Mouse (Mus musculus): ENCODE measurements around the gene Tle4. TPM values are rescaled to one million over a fixed set of nuclear protein-coding genes. Genes with fewer than 3 reads are reported as not detected.

Tle4 gene
- polyA plus RNA-seq, 1 experiment from 2014 or later = 27.2 TPM

DNA sequence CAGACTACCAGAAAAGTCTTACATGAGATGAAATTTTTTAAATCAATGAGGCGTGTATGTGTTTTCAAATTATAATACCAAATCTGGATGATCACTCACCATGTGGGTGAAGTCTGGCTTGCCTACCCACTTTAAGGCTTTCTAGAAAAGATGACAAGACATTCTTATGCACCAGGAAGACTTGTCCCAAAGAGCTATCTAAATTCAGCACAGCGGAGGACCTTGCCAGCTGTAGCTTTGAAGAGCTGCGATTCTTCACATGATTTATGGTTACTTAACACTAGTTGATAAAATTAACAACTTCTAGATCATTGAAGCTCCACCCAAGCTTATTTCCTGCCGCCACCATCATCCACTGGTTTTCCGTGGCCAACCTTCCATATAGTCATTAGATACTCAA, 176.2 kb downstream of the Tle4 start:
- Histone ChIP-seq H3K4me2 (replicated peaks) (no peak overlapping the region), H3K27me3 (no peaks in the 10 kb centered on the region), H3K4me3 (no peak overlapping the region), H3K36me3 (no peaks in the 10 kb centered on the region), H3K9me3 (no peaks in the 10 kb centered on the region), H3K4me1 (no peaks in the 10 kb centered on the region), H3K9ac (no peak overlapping the region), H3K27ac (no peak overlapping the region)
- 92% methylated on average over 5 of the region's 5 CpGs for WGBS
- no peak for ATAC-seq (ENCODE audit: insufficient number of reproducible peaks, insufficient read depth, low FRiP score, low TSS enrichment)

DNA sequence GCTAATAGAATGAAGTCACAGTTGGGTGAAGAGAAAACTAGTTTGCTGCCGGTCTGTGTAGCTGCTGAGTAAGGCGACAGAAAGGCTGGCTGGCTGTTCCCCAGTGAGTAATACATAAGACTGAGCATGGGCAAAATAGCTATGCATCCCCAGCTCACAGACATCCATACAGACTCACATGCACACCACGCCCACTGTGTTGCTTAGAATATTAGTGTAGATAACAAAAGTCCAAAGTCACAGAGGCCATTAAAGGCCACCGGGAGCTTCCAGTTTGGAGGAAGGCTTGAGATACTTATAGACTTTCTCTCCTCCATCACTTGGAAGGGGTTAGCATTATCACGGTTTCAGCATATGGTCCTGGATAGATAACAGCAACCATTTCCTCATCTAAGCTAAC, 178.0 kb downstream of the Tle4 start:
- Histone ChIP-seq H3K27me3 (no peaks in the 10 kb centered on the region), H3K27ac (no peak overlapping the region), H3K4me1 (peaks cover 3% of the 10 kb centered on the region; the same call in 1 of the 2 replicates), H3K4me3 (no peak overlapping the region), H3K4me2 (replicated peaks) (no peak overlapping the region), H3K9me3 (no peaks in the 10 kb centered on the region), H3K36me3 (no peaks in the 10 kb centered on the region), H3K9ac (no peak overlapping the region)
- no peak for ATAC-seq (ENCODE audit: insufficient number of reproducible peaks, insufficient read depth, low FRiP score, low TSS enrichment)
- WGBS = 86% methylated on average over 5 of the region's 5 CpGs

GRCm38 (mm10) chr19:14416845-14417244, 181.0 kb downstream of the Tle4 start:
- Histone ChIP-seq H3K27me3 (no peaks in the 10 kb centered on the region), H3K4me2 (replicated peaks) (no peak overlapping the region), H3K4me3 (no peak overlapping the region), H3K9me3 (no peaks in the 10 kb centered on the region), H3K4me1 (peaks cover 3% of the 10 kb centered on the region; the same call in 1 of the 2 replicates), H3K27ac (no peak overlapping the region), H3K36me3 (no peaks in the 10 kb centered on the region), H3K9ac (no peak overlapping the region)
- ATAC-seq (ENCODE audit: insufficient number of reproducible peaks, insufficient read depth, low FRiP score, low TSS enrichment) = no peak
- WGBS = 73% methylated on average over 5 of the region's 5 CpGs

DNA sequence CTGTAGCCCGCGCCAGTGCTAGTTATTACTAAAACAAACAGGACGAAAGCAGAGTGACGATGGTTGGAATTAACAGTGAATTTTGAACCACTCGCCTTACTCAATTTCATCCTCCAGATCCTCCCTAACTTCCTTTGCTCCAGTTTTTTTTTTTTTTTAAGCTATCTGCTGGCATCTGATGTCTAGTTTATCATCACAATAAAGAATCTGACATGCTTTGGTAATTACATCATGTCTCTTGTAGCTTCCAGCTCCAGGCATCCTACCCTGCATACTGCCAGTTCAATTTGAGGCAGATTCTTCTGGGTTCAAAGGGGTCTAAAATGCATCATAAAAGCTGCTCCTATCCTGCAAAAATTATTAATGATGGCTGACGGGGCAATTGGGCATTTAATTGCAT, 181.9 kb downstream of the Tle4 start:
- no peaks in the 10 kb centered on the region for H3K9me3 ChIP-seq
- H3K27ac ChIP-seq = no peak overlapping the region
- peaks cover 3% of the 10 kb centered on the region; the same call in 1 of the 2 replicates for H3K4me1 ChIP-seq
- no peak overlapping the region for H3K4me3 ChIP-seq
- no peak overlapping the region for H3K9ac ChIP-seq
- no peaks in the 10 kb centered on the region for H3K27me3 ChIP-seq
- no peak overlapping the region for H3K4me2 ChIP-seq (replicated peaks)
- ATAC-seq (ENCODE audit: insufficient number of reproducible peaks, insufficient read depth, low FRiP score, low TSS enrichment) = no peak
- H3K36me3 ChIP-seq = no peaks in the 10 kb centered on the region
- 56% methylated on average over 6 of the region's 6 CpGs for WGBS

- Histone ChIP-seq H3K4me3 (no peak overlapping the region), H3K36me3 (no peaks in the 10 kb centered on the region), H3K27me3 (no peaks in the 10 kb centered on the region), H3K9ac (no peak overlapping the region), H3K4me1 (peaks cover 3% of the 10 kb centered on the region; the same call in 1 of the 2 replicates), H3K4me2 (replicated peaks) (no peak overlapping the region), H3K9me3 (no peaks in the 10 kb centered on the region), H3K27ac (no peak overlapping the region)
- 22% methylated on average over 4 of the region's 4 CpGs for WGBS
- ATAC-seq (ENCODE audit: insufficient number of reproducible peaks, insufficient read depth, low FRiP score, low TSS enrichment) = no peak
Measured at GRCm38 (mm10) chr19:14414957-14415356, 182.9 kb downstream of the Tle4 start.

DNA sequence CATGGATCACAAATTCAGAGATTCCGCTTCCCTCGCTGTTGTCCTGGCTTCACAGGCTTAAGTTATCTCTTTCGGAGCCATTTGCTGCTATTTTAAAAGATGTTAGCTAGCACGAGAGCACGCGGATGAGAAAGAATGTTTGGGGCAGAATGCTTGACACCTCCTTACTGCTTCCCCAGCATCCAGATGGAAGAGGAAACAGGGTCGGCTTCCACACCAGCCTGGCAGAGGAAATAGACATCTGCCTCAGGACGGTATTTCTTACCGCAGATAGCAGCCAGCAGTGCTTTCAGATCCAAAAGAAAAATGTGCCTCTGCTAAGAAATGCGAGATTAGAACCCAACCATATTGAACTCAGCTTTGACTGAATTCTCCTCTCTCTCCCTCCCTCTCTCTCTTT, 191.2 kb downstream of the Tle4 start:
- ATAC-seq (ENCODE audit: insufficient number of reproducible peaks, insufficient read depth, low FRiP score, low TSS enrichment) = no peak

More for the DNA sequence above, 191.2 kb downstream of the Tle4 start:
- no peaks in the 10 kb centered on the region for H3K4me1 ChIP-seq
- no peak overlapping the region for H3K27ac ChIP-seq
- 64% methylated on average over 10 of the region's 10 CpGs for WGBS
- H3K36me3 ChIP-seq = no peaks in the 10 kb centered on the region
- no peaks in the 10 kb centered on the region for H3K9me3 ChIP-seq
- H3K4me3 ChIP-seq = no peak overlapping the region
- no peak overlapping the region for H3K9ac ChIP-seq
- no peaks in the 10 kb centered on the region for H3K27me3 ChIP-seq
- no peak overlapping the region for H3K4me2 ChIP-seq (replicated peaks)
